Mouse (Mus musculus): ENCODE measurements around the gene Cfap161.

Cfap161 gene

GRCm38 (mm10) chr7:83732781-83733180 lies 61.9 kb downstream of the Cfap161 start:
- CTCF ChIA-PET = no interaction called here
- POLR2A ChIA-PET = no interaction called here

- POLR2A ChIA-PET = interaction anchor here in 1 of 4 experiments (0.6 kb wide), 1 partner anchor 796 kb away, joined by 3 read pairs; no protein-coding TSS in a partner anchor
- CTCF ChIA-PET = no interaction called here
These were observed 62.6 kb downstream of the Cfap161 start for GRCm38 (mm10) chr7:83731961-83732666.

- POLR2A ChIA-PET = no interaction called here
These were observed 63.4 kb downstream of the Cfap161 start for GRCm38 (mm10) chr7:83731297-83731696.

GRCm38 (mm10) chr7:83726936-83727632 lies 67.6 kb downstream of the Cfap161 start:
- CTCF ChIA-PET = no interaction called here
- POLR2A ChIA-PET = interaction anchor here in 1 of 4 experiments (1.5 kb wide), 1 partner anchor 18 kb away, joined by 4 read pairs; the partner anchor contains the start of gene Il16

More at GRCm38 (mm10) chr7:83731297-83731696, 63.4 kb downstream of the Cfap161 start:
- CTCF ChIA-PET = no interaction called here

DNA sequence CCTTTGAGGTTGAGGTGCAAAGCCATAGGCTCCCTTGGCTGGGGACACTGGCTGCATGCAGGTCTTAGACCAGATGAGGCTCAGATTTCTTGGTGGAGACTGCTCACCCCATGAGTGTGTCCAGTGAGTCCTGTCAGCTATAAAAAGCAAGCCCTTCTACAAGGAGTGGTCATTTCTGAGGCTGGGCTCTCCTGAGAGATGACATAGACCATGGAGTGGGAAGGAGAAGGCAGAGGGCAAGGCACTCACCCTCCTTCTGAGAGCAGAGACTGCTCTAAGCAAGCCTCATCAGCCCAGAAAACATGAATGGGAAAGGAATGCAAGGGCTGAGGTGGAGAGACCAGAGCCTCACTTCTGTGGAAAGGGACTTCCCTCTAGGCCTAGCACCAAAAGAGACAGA lies 68.9 kb downstream of the Cfap161 start:
- POLR2A ChIA-PET = no interaction called here
- CTCF ChIA-PET = no interaction called here

GRCm38 (mm10) chr7:83724541-83724940 lies 70.1 kb downstream of the Cfap161 start:
- ChIA-PET CTCF (no interaction called here), POLR2A (interaction anchor here in 1 of 4 experiments (1.2 kb wide), 1 partner anchor 20 kb away, joined by 3 read pairs; no protein-coding TSS in a partner anchor)
